Mouse (Mus musculus) olfactory bulb, adult 2 months (tissue): ENCODE results near the gene Tmem51.

Source experiments
- CTCF ChIP-seq: fragments of 200-500 bp; IDR thresholded peaks from 2 replicates; pipeline ENCODE4 v1.5.1; 2012; ENCODE audit warnings: low read depth, mild to moderate bottlenecking, low read length, moderate library complexity; ENCODE audit not compliant: insufficient read depth
- POLR2A ChIP-seq: fragments of 200-500 bp; IDR thresholded peaks from 2 replicates; pipeline ENCODE4 v1.6.1; 2012; ENCODE audit warnings: mild to moderate bottlenecking, low read depth, low read length, moderate library complexity; ENCODE audit not compliant: insufficient read depth

DNA sequence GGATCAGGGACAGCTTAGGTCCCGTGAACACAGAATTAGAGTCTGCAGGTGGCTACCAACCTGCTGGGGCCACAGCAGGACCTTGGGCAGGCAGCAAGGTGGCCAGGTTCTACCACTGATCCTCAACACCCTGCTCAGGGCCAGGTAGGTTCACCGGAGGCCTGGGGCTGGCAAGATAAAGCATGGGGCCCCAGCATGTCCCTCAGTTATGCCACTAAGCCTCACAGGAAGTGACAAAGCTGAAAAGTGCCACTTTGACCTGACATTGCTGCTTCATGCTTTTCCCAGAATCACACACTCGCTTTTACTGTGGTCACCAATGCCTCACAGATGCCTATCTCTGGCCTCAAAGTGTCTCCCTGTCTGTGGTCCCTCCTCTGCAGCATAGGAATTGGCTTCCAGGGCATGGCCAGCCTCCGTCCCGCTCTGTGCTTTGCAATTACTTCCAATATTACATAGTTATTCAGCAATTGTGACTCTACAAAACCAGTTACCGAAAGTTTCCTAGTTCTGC lies 43.2 kb upstream of the Tmem51 start:
- no peak for TF ChIP-seq CTCF
- TF ChIP-seq POLR2A = no peak
